Mouse (Mus musculus) liver, embryonic 15.5 days (tissue): Measurements from ENCODE around the gene Ptpru. TPM values are rescaled to one million over a fixed set of nuclear protein-coding genes. Genes with fewer than 3 reads are reported as not detected.

Experiments
- ATAC-seq: fragments of 200-750 bp; cut with Nextera tagmentation; 2 replicates; pipeline ENCODE4 v1.8.0; 2017; ENCODE audit warnings: moderate number of reproducible peaks, mild to moderate bottlenecking, moderate library complexity; ENCODE audit not compliant: insufficient read depth
- H3K27ac ChIP-seq: fragments of 300-500 bp; sonication (generic); replicated peaks from 2 replicates; pipeline ENCODE4 v1.5.1; 2015; ENCODE audit warnings: mild to moderate bottlenecking, inconsistent platforms
- H3K27me3 ChIP-seq: fragments of 300-500 bp; sonication (generic); 2 replicates; pipeline ENCODE4 v1.6.1; 2015; ENCODE audit warnings: mild to moderate bottlenecking, inconsistent platforms
- H3K36me3 ChIP-seq: fragments of 300-500 bp; sonication (generic); replicated peaks from 2 replicates; pipeline ENCODE4 v1.6.1; 2015; ENCODE audit warnings: moderate library complexity, mild to moderate bottlenecking, inconsistent platforms
- H3K4me1 ChIP-seq: fragments of 300-500 bp; sonication (generic); replicated peaks from 2 replicates; pipeline ENCODE4 v1.6.1; 2015; ENCODE audit warnings: inconsistent platforms
- H3K4me2 ChIP-seq: fragments of 300-500 bp; sonication (generic); 2 replicates; pipeline ENCODE4 v1.6.1; 2015; ENCODE audit warnings: moderate library complexity, mild to moderate bottlenecking, inconsistent platforms
- H3K4me3 ChIP-seq: fragments of 300-500 bp; sonication (generic); replicated peaks from 2 replicates; pipeline ENCODE4 v1.5.1; 2015; ENCODE audit warnings: mild to moderate bottlenecking, inconsistent platforms
- H3K9ac ChIP-seq: fragments of 300-500 bp; sonication (generic); 2 replicates; pipeline ENCODE4 v1.6.1; 2015; ENCODE audit warnings: moderate library complexity, mild to moderate bottlenecking, inconsistent platforms
- H3K9me3 ChIP-seq: fragments of 300-500 bp; sonication (generic); replicated peaks from 2 replicates; pipeline ENCODE4 v1.6.1; 2016; ENCODE audit warnings: inconsistent platforms
- WGBS: fragments of 180-500 bp; shearing (Covaris S2); methylation state at CpG from one replicate; pipeline ENCODE4 v1.1.7; 2015; ENCODE audit warnings: mixed read lengths; ENCODE audit not compliant: insufficient replicate concordance; 5-methylcytosine and 5-hydroxymethylcytosine counted together
- polyA plus RNA-seq: library from polyadenylated mRNA; unstranded; fragments of >200 nt; fragmentation: Nextera tagmentation; extraction: Ambion mirVana; gene quantifications from 2 replicates; pipeline ENCODE4 v1.2.1, GENCODE M21; 2015

The Ptpru gene
- 2.4 and 3.0 TPM in 2 replicates for polyA plus RNA-seq

DNA sequence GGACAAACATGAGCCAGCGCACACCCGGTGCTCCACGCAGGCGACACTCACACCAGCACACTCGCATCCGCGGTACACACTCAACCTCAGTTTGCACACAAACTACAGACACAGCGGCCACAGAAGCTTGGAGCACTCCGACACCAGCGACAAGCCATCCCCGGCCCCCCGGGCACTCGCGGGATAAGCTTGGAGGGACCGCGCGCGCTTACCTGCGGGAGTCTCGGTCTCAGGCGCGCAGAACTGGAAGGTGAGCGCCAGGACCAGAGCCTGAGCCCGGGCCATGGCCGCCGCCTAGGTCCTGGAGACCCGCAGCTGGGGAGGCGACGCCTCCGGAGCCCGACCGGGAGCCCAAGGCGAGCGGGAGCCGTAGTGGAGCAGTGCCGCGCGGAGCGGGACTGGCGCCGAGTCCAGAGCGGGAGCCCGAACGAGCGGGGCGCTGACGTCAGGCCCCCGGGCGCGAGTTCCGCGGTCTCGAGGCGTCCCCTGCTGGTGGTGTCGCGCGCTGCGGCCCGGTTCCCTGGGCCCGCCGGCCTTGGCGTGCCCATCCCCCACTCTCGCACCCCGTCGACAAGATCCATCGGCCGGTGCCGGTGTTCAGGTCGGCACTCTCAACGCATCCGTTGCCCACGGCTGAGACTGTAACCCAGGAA lies at the start of gene Ptpru:
Gene Ptpru, minus strand, starts transcription at position 417 of the 653 bp plus-strand sequence.
- Histone ChIP-seq H3K27ac (no peak within 1 kb of the TSS), H3K4me3 (peak within 1 kb of the TSS; percentile 66), H3K9me3 (no peaks in the 10 kb centered on the region), H3K9ac (peak within 1 kb of the TSS; percentile 64), H3K4me1 (peaks cover 59% of the 10 kb centered on the region), H3K27me3 (peaks cover 91% of the 10 kb centered on the region), H3K4me2 (peak within 1 kb of the TSS; percentile 93), H3K36me3 (no peaks in the 10 kb centered on the region)
- ATAC-seq = peak; percentile 68
- under 1% methylated on average over 72 of the region's 72 CpGs for WGBS

DNA sequence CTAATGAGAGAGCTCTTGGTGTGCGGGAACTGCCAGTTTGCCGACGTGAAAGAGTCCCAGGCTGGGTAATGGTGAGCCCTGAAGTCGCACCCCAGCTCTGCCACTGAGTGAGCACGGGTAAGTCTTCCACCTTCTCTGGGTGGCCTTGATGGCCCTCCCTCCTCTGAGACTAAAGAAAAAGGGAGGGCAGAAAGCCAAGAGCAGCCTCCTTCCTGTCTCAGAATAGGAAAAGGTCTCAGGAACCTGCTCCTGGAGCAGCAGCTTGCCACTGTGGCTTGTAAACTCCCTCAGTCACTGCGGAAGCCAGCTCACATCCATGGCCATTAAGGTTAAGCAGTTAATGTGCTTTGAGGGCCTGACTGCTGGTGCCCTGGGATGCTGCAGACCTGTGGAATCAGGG lies 47.3 kb upstream of the Ptpru start:
- 84% methylated on average over 6 of the region's 6 CpGs for WGBS
- Histone ChIP-seq H3K27ac (no peak overlapping the region), H3K4me3 (no peak overlapping the region), H3K9ac (no peak overlapping the region), H3K9me3 (no peaks in the 10 kb centered on the region), H3K36me3 (peaks cover 68% of the 10 kb centered on the region), H3K27me3 (no peaks in the 10 kb centered on the region), H3K4me1 (peaks cover 54% of the 10 kb centered on the region), H3K4me2 (no peak overlapping the region)
- no peak for ATAC-seq

DNA sequence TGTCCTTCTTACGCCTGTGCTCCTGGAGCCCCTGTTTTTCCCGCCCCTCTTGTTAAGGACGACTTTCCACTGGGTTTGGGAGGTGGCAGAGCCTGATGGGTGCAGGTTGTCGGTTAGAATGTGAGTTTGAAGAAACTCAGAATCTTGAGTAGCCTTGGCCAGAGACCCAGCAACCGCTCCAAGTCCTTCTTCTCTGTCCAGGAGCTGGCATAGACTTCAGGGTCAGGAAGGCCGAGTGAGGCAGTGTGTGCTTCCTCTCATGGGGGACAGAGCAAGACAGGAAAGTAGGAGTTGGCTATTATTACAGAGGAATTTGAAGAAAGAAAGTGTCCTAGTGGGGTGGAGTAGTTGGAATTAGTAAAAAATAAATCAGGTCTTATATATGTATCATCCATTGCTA lies 45.5 kb upstream of the Ptpru start:
- peaks cover 51% of the 10 kb centered on the region for H3K4me1 ChIP-seq
- no peak overlapping the region for H3K27ac ChIP-seq
- no peak overlapping the region for H3K4me2 ChIP-seq
- 72% methylated on average over 6 of the region's 6 CpGs for WGBS
- no peak overlapping the region for H3K9ac ChIP-seq
- no peaks in the 10 kb centered on the region for H3K9me3 ChIP-seq
- no peaks in the 10 kb centered on the region for H3K27me3 ChIP-seq
- H3K4me3 ChIP-seq = no peak overlapping the region
- H3K36me3 ChIP-seq = peaks cover 50% of the 10 kb centered on the region
- no peak for ATAC-seq

DNA sequence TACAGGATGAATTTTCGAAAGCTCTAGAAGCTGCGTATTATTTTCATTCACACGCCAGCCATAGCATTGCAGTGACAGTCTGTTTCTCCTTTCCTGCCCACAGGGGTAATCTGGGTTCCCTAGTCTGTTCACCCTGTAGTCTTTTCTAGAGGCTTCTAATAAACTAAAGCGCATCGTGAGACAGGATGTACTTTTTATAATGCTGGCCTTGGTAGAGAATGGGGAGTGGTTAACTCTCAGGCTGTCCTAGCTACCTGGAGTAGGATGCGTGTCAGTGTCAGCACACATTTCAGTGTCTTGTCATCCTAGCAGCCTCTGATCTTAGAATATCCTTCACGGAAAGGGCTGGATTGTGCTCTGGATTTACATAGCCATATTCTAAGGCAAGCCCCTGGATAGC lies 43.2 kb upstream of the Ptpru start:
- 82% methylated on average over 7 of the region's 7 CpGs for WGBS

DNA sequence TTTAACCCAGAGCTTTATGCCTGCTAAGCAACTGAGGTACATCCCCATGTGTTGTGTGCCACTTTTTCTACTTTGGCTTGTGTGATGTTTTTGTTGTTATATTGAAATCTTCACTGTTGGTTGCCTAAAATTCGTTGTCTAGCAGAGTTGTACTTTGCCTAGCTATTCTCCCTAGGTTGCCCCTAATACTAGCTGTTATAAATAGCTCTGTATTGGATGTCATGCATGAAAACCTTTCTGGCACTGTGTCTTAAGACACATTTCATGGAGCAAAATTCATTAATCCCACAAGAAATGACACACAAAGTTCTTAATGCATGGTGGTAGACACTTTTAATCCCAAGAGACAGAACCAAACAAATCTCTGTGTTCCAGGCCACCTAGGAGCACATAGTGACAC lies 41.6 kb upstream of the Ptpru start:
- no peak for ATAC-seq
- Histone ChIP-seq H3K9me3 (no peaks in the 10 kb centered on the region), H3K4me2 (no peak overlapping the region), H3K27me3 (no peaks in the 10 kb centered on the region), H3K9ac (no peak overlapping the region), H3K36me3 (peaks cover 13% of the 10 kb centered on the region), H3K27ac (no peak overlapping the region), H3K4me1 (peaks cover 64% of the 10 kb centered on the region), H3K4me3 (no peak overlapping the region)
- 67% methylated on average over 1 of the region's 1 CpGs for WGBS

More for the DNA sequence above, 43.2 kb upstream of the Ptpru start:
- Histone ChIP-seq H3K9me3 (no peaks in the 10 kb centered on the region), H3K36me3 (peaks cover 29% of the 10 kb centered on the region), H3K4me1 (peaks cover 53% of the 10 kb centered on the region), H3K4me2 (no peak overlapping the region), H3K9ac (no peak overlapping the region), H3K27ac (no peak overlapping the region), H3K4me3 (no peak overlapping the region), H3K27me3 (no peaks in the 10 kb centered on the region)
- no peak for ATAC-seq

DNA sequence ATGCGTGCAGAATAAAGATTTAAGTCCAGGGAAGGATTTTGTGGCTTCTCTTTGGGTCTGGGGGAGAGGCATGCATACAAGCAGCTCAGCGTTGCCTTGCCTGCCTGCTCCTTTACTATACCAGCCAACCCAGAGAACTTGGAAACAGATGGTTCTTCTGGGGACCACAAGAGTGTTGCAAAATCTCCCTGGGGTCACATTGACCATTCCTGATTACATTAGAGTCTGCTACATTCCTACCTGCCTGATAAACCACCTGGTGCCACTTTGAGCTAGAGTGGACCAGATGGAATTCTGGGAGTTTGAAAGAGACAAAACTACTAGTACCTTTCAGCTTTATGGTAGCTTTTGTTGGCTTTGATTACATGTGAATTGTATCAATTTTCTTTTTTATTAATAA lies 38.7 kb upstream of the Ptpru start:
- peaks cover 62% of the 10 kb centered on the region for H3K4me1 ChIP-seq
- no peaks in the 10 kb centered on the region for H3K36me3 ChIP-seq
- no peak overlapping the region for H3K27ac ChIP-seq
- H3K9ac ChIP-seq = no peak overlapping the region
- H3K27me3 ChIP-seq = no peaks in the 10 kb centered on the region
- 59% methylated on average over 2 of the region's 2 CpGs for WGBS
- H3K4me3 ChIP-seq = no peak overlapping the region
- H3K9me3 ChIP-seq = no peaks in the 10 kb centered on the region
- no peak overlapping the region for H3K4me2 ChIP-seq
- no peak for ATAC-seq

DNA sequence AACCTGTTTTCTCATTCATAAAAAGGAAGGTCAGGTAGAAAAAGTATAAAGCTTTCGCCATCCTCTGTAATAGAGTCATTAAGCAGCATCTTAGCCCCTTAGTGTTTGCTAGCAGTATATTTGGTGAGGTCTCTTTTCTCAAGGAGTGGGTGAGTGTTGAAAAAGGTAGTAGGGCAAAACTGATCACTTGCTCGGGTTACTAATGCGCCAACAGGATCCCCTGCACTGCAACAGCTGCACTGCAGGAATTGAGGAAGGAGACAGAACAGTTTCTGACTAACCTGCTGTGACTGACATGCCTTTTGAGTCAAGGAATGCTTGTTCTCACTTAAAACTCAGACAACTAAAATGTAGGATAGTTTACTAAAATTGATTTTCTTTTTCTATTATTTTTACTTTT lies 37.2 kb upstream of the Ptpru start:
- H3K4me2 ChIP-seq = peak overlapping the region; percentile 78
- peaks cover 60% of the 10 kb centered on the region for H3K4me1 ChIP-seq
- no peaks in the 10 kb centered on the region for H3K9me3 ChIP-seq
- no peaks in the 10 kb centered on the region for H3K27me3 ChIP-seq
- H3K4me3 ChIP-seq = peak overlapping the region; percentile 99
- peak overlapping the region; percentile 100 for H3K9ac ChIP-seq
- ATAC-seq = no peak
- H3K27ac ChIP-seq = peak overlapping the region; percentile 97; the same call in 1 of the 2 replicates
- WGBS = 24% methylated on average over 3 of the region's 3 CpGs
- H3K36me3 ChIP-seq = no peaks in the 10 kb centered on the region

DNA sequence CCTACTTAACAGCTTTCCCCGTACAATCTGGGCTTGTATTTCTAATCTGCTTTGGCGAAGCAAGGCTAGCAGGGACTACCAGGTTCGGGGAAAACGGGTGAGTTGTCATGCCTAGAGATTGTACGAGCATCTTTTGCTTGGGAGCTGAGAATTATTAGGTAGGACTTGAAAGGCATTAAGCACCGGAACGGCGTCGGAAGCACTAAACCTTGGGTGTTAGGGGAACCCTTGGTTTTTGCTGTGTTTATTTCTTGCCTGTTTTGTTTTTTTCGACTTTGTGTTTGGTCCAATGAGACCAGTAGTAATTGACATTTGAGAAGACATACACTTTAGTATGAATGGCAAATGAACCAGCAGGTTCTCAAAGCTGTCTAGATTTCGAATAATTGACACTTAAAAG lies 36.5 kb upstream of the Ptpru start:
- no peak for ATAC-seq
- Histone ChIP-seq H3K27me3 (no peaks in the 10 kb centered on the region), H3K27ac (peak overlapping the region; percentile 97), H3K9me3 (no peaks in the 10 kb centered on the region), H3K4me1 (peaks cover 60% of the 10 kb centered on the region), H3K36me3 (no peaks in the 10 kb centered on the region), H3K4me2 (peak overlapping the region; percentile 78), H3K4me3 (peak overlapping the region; percentile 99), H3K9ac (peak overlapping the region; percentile 100)
- 1% methylated on average over 11 of the region's 11 CpGs for WGBS

DNA sequence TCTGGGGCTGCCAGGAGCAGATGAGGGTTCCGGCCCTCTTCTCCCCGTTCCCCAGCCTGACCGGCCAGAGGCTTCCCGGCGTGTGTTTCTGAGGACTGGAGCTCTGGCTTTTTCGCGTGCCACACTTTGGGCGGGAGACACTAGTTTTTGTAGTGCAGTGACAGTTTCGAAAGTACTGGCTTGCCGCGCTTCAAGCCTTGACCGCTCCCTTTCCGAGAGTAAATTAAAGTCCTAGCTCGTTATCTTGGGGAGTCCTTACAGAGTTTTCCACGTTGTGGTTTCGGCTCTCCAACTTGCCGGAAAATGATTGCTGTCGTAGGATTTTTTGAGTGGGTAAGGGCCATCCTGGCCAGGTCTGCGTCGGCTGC lies 36.1 kb upstream of the Ptpru start:
- ATAC-seq = peak; percentile 14
- peaks cover 61% of the 10 kb centered on the region for H3K4me1 ChIP-seq
- under 1% methylated on average over 20 of the region's 20 CpGs for WGBS
- H3K36me3 ChIP-seq = no peaks in the 10 kb centered on the region
- H3K27ac ChIP-seq = peak overlapping the region; percentile 97
- peak overlapping the region; percentile 99 for H3K4me3 ChIP-seq
- peak overlapping the region; percentile 78 for H3K4me2 ChIP-seq
- H3K27me3 ChIP-seq = no peaks in the 10 kb centered on the region
- H3K9me3 ChIP-seq = no peaks in the 10 kb centered on the region
- H3K9ac ChIP-seq = peak overlapping the region; percentile 100

DNA sequence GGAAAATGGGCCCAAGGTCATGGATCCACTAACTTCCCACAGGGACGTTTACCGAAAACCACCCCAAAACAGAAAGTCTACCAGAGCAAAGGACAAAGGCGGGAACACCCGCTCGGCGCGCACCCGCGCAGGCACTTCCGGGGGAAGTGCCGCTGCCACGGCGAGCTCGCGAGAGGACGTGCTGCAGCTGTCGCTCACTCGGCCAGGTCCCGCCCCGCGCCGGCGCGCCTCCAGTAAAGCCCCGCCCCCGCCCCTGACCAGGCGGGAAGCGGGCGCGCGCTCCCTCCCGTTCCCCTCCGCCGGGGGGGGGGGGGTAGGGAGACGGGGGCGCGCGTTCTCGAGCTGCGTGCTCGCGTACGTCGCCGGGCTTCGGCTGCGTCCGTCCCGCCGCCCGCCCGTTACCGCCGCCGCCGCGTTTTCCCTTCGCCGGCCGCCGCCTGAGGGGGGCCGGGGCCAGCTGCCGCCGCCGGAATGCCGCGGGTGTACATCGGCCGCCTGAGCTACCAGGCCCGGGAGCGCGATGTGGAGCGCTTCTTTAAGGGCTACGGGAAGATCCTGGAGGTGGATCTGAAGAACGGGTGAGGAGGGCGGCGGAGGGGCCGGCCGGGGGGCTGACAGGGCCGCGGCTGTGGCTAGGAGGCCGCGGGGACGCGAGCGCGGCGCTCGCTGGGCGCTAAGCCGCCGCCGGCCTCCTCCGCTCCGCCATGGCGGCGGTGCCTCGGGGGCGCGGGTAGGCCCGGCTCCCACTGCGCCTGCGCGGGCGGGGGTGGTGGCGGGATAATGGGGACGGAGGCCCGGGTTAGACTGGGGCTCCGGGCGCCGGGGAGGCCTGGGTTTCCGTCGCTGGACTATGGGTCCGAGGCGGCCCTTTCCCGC lies 35.4 kb upstream of the Ptpru start, which contains the start of gene Srsf4:
Gene Srsf4, plus strand, starts transcription at position 325 of the 876 bp plus-strand sequence.
- Histone ChIP-seq H3K27me3 (no peaks in the 10 kb centered on the region), H3K4me1 (peaks cover 66% of the 10 kb centered on the region), H3K4me2 (peak within 1 kb of the TSS; percentile 78), H3K36me3 (no peaks in the 10 kb centered on the region), H3K9me3 (no peaks in the 10 kb centered on the region), H3K4me3 (peak within 1 kb of the TSS; percentile 99), H3K27ac (peak within 1 kb of the TSS; percentile 97), H3K9ac (peak within 1 kb of the TSS; percentile 100)
- under 1% methylated on average over 111 of the region's 116 CpGs for WGBS
- peak; percentile 91 for ATAC-seq

DNA sequence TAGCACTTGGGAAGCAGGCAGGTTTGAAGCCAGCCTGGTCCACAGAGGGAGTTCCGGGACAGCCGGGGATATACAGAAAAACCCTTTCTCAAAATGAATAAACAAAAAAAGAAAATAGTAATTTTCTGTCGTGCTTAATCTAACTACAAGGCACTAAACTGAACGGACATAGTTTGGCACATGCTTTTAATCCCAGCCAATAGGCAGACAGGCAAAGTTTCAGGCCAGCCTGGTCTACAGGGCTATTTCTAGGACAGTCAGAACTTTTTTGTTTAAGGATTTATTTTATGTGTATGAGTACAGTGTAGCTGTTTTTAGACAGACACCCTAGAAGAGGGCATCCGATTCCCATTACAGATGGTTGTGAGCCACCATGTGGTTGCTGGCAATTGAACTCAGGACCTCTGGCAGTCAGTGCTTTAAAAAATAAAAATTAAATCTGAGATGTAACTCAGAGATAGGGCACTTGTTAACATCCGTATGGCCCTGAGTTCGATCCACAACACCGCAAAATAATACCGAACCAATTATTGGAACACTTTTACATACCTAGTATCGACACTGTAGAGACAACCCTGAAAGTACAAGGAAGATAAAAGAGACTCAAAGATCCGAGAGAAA lies 34.7 kb upstream of the Ptpru start:
- Histone ChIP-seq H3K4me1 (peaks cover 66% of the 10 kb centered on the region), H3K36me3 (no peaks in the 10 kb centered on the region; the same call in 1 of the 2 replicates), H3K27ac (peak overlapping the region; percentile 88), H3K9me3 (no peaks in the 10 kb centered on the region), H3K4me2 (peak overlapping the region; percentile 78), H3K27me3 (no peaks in the 10 kb centered on the region), H3K9ac (peak overlapping the region; percentile 100), H3K4me3 (peak overlapping the region; percentile 99)
- peak; percentile 4; the same call in 1 of the 2 replicates for ATAC-seq
- whole genome bisulfite sequencing = 5% methylated on average over 11 of the region's 11 CpGs
